Mouse (Mus musculus) left cerebral cortex, adult 11 months (tissue): Measurements from ENCODE around the gene Gpatch3.

Experiments used
- DNase-seq: peaks from one replicate; pipeline ENCODE4 v3.0.0; 2022; ENCODE audit warnings: low spot score

Gpatch3 gene

GRCm38 (mm10) chr4:133574070-133574842, at the start of gene Gpatch3:
Gpatch3 (plus strand) TSS chr4:133574745.
- DNase-seq = peak; percentile 84

GRCm38 (mm10) chr4:133527788-133528187, 46.8 kb upstream of the Gpatch3 start:
- DNase-seq = no peak

GRCm38 (mm10) chr4:133532777-133533176, 41.8 kb upstream of the Gpatch3 start:
- no peak for DNase-seq

- no peak for DNase-seq
Measured at GRCm38 (mm10) chr4:133536081-133536480, 38.5 kb upstream of the Gpatch3 start.

- DNase-seq = no peak
Measured at GRCm38 (mm10) chr4:133536652-133537051, 37.9 kb upstream of the Gpatch3 start.

- DNase-seq = peak; percentile 92
Measured at GRCm38 (mm10) chr4:133545272-133546231, 29.0 kb upstream of the Gpatch3 start, which contains the start of gene Nudc. Nudc (minus strand) TSS chr4:133545996.

GRCm38 (mm10) chr4:133552029-133552428, 22.5 kb upstream of the Gpatch3 start:
- DNase-seq = no peak

- no peak for DNase-seq
Measured at GRCm38 (mm10) chr4:133552768-133553447, 21.6 kb upstream of the Gpatch3 start, which contains the start of gene Nr0b2. Nr0b2 (plus strand) TSS chr4:133553376.

- no peak for DNase-seq
Measured at GRCm38 (mm10) chr4:133553448-133554330, 20.9 kb upstream of the Gpatch3 start.

GRCm38 (mm10) chr4:133557041-133557717, 17.4 kb upstream of the Gpatch3 start:
- DNase-seq = no peak

GRCm38 (mm10) chr4:133559846-133560245, 14.7 kb upstream of the Gpatch3 start:
- DNase-seq = no peak

GRCm38 (mm10) chr4:133561622-133562021, 12.9 kb upstream of the Gpatch3 start:
- DNase-seq = no peak

- DNase-seq = no peak
Measured at GRCm38 (mm10) chr4:133563123-133563571, 11.4 kb upstream of the Gpatch3 start.

- DNase-seq = no peak
Measured at GRCm38 (mm10) chr4:133567251-133567650, 7.3 kb upstream of the Gpatch3 start.

- no peak for DNase-seq
Measured at GRCm38 (mm10) chr4:133569291-133570065, 5.1 kb upstream of the Gpatch3 start.

GRCm38 (mm10) chr4:133570066-133570466, 4.5 kb upstream of the Gpatch3 start:
- DNase-seq = no peak

- DNase-seq = no peak
Measured at GRCm38 (mm10) chr4:133574843-133575202, 278 bp downstream of the Gpatch3 start.

- DNase-seq = no peak
Measured at GRCm38 (mm10) chr4:133577983-133578382, 3.4 kb downstream of the Gpatch3 start.

- no peak for DNase-seq
Measured at GRCm38 (mm10) chr4:133583690-133584058, 9.1 kb downstream of the Gpatch3 start.
